Mouse (Mus musculus): ENCODE measurements around the gene Adal.

DNA sequence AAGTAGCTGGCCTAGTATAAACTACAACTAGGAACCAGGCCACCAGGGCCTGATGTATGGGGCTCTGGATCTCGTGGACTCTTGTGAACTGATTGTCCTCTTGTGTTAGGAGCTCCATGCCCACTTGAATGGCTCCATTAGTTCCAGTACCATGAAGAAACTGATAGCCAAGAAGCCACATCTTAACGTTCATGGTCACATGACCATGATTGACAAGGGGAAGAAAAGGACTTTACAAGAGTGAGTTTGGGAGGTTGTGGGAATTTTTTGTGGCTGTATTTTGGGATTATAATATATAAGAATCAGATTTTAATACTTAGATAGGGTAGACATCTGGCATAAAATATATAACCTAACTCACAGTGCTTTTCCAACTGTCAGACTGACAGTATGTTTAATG is 2.2 kb downstream of the Adal start:
- TF ChIP-seq CTCF (IDR thresholded peaks at IDR 0.05) (no peak), EP300 (IDR thresholded peaks at IDR 0.05) (no peak)
